Mouse (Mus musculus) brain, embryonic 18.5 days (tissue): ENCODE results near the gene Hspa1a.
"Not testable (repeated sequence)": the region's sequence is repeated elsewhere in the genome, so short reads cannot be mapped to it uniquely, and the experiment has no call there.

ENCODE experiments used
- DNase-seq: peaks from one replicate; pipeline ENCODE4 v3.0.0-alpha.2; 2012; ENCODE audit warnings: low read depth, low spot score

The Hspa1a gene

DNA sequence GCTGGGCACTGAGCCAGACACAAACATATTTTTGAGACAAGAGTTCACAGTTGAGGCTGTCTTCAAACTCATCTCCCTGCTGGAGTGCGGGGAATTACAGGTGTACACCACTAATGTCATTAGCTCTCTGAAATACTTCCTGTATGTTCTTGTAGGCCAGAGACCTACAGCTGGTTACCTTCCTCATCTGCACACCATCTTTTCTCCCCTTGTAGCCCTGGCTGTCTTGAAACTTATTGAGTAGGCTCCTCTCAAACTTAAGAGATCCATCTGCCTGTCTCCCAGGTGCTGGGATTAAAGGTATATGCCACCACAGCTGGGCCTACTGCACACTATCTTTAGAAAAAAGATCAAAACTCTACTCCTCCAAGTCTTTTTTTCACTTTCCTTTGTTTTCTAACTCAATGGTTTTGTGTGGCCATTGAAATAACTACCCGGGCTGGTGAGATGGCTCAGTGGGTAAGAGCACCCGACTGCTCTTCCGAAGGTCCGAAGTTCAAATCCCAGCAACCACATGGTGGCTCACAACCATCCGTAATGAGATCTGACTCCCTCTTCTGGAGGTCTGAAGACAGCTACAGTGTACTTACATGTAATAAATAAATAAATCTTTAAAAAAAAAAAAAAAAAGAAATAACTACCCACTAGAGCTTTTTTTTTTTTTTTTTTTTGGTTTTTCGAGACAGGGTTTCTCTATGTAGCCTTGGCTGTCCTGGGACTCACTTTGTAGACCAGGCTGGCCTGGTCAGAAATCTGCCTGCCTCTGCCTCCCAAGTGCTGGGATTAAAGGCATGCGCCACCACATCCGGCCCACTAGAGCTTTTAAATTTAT is 23.0 kb downstream of the Hspa1a start:
- not testable (repeated sequence) for DNase-seq

DNA sequence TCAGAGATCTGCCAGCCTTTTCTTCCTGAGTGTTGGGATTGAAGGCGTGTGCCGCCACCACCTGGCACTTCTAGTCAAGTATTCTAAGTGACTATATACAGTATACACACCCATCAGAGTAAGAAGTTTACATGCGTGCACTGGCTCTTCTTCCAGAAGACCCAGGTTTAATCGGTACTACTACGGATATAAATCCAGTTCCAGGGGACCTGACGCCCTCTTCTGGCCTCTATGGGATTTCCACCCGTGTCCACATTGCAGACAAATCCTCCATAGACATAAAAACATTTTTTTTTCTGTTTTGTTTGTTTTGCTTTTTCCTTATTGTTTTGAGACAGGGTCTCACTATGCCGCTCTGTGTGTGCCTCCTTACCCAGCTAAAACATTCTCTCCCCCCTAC is 24.4 kb downstream of the Hspa1a start:
- no peak for DNase-seq

DNA sequence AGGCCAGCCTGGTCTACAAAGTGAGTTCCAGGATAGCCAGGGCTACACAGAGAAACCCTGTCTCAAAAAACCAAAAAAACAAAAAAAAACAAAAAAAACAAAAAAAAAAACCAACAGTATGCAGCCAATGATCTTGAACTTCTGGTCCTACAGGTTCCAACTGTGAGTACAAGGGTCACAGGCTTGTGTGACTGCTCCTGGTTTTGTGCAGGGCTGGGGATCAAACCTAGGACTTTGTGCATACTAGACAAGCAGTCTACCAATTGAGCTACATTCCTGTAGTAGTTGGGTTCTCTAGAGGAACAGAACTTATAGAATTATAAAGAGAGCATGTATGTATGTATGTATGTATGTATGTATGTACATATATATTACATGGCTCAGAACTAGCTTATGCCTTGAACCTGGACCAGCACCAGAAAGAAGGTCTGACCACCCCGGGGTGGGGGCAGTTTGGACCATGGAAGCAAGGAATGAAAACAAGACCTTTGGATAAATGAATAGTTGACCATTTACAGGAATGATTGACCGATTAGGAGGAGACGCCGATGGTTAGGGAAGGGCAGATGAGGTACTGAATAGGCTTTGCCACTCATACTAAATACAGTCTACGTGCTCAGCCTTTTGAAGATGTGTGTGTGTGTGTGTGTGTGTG is 25.3 kb downstream of the Hspa1a start:
- no peak for DNase-seq

DNA sequence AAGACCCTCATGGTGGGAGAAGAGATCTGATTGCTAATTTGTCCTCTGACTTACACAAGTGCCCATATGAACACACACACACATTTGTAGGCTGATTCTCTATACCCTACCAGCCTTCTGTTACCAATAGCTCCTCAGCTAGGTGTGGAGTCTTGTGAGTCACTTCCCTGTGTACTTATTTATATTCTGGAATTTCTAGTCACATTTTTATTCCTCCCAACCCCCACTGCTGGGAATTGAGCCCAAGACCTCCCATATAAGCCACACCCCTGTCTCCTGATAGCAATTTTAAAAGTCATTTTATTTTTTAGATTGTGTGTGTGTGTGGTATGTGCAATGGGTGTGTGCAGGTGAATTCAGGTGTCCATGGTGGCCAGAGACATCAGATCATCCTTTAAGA is 27.6 kb downstream of the Hspa1a start:
- no peak for DNase-seq

DNA sequence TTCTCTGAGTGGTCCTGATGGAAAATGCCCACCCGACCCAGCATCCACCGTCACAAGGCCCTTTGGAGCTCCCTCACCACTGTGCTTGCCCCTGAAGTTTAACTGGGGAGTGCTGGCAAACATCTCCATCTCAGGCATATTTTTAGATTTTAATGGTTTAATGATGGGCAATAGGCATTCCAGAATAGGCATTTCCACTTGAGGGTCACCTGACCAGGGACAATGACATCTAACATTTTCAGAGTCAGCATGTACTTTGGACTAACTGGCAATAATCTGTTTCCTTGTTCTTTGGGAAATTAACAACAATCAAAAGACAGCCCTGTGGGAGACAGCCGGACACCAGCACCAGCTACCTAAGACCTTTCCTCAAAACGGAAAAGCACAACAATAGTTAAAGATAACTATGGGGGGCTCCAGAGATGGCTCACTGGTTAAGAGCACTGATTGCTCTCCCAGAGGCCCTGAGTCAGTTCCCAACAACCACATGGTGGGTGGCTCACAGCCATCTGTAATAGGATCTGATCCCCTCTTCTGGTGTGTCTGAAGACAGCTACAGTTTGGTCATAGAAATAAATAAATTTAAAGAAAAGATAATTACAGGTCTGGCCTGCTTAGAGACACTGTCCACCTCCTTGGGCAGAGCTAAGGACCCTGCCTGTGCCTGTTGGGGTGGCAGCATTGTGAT is 28.7 kb downstream of the Hspa1a start:
- no peak for DNase-seq

DNA sequence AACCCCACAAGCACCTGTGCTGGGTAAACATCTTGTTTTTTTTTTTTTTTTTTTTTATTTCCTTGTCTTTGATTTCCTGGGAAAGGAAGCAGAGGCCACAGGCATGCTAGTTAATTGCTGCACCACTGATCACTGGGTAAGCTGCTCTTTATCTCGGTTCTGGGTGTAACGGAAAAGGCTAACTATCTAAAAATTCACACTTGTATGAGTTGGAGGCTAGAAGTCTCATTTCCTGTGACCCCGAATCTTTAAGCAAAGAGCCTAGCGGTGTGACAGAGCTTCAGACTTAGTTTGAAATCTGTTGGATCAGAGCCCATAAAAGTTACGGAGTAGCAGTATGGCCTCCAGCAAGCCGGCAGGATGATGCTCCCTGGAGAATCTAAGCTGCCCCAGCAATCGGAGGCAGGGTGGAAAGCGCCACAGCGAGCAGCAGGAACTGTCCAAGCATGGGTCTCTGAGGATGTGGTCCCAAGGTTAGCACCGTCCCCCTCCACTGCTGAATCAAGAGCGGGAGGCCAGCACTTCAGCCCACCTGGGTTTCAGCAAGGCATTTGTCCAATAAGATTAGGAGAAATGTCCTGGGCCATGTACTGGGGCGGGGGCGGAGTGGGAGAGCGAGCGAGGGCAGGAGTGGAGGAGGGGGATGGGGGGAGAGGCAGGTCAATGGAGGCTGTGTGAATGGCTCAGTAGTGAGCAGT is 30.5 kb downstream of the Hspa1a start:
- no peak for DNase-seq

DNA sequence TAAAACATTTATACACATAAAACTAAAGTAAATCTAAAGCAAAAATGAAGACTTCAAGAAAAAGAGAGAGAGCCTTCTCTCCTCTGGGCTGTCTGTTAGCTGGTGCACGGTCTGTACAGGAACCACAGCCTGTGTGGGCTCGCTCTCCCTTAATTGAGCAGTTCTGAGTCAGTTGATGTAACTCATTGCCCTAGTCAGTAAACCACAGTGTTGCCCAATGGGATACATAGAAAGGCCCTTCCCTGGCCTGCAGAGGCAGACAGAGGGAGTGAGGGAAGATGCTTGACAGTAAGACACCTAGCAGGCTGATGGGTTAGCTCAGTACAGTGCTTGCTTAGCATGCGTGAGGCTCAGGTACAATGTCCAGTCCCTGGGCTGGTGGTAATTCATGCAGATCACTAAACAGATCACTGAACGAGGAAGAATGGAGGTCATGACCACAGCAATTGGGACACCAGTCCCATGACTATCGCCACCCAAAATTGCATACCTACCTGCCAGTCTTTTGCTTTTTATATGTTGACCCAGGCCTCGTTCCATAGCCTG is 33.9 kb downstream of the Hspa1a start:
- DNase-seq: no peak

DNA sequence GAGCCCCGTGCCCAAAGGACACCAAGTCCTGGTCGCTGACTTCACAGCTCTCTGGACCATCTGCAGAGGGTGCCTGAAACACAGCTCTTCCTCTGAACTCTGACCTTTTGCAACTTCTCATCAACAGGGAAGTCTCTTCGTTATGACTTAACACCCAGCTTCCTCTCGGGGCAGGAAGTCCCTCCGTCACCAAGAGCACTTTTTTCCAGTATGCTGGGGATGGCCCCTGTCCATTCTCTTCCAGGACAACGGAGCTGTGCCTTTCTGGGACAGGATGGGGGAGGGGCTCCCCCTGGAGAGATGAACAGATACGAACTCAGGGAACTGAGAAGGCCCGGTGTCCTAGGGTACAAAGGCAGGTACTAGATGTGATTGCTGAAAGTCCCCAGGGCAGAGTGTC is 37.1 kb downstream of the Hspa1a start:
- DNase-seq: no peak

DNA sequence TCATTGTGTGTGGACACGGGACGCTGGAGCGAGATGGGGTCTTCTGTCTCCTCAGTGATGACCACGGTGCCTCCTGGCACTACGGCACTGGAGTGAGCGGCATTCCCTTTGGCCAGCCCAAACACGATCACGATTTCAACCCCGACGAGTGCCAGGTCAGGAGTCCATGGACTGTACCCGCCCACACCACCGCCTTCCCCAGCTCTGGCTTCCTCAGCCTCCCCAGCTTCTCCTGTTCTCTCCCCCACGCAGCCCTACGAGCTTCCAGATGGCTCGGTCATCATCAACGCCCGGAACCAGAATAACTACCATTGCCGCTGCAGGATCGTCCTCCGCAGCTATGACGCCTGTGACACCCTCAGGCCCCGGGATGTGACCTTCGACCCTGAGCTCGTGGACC is 37.9 kb downstream of the Hspa1a start:
- no peak for DNase-seq

DNA sequence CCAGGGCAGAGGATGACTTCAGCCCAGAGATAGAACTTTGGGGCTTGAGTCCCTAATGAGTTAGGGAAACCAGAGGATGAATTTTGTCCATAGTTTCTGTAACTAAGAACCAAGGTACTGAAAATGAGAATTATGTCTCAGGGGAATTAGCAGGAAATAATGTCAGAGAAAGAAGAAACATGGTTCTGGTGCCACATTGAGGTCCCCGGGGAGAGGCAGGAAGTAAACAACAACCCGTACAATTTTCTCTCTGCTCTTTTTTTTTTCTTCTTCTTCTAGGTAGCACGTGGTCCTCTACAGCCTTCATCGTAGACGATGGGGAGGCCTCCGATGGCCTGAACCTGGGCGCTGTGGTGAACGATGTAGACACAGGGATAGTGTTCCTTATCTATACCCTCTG is 39.7 kb downstream of the Hspa1a start:
- DNase-seq: no peak

DNA sequence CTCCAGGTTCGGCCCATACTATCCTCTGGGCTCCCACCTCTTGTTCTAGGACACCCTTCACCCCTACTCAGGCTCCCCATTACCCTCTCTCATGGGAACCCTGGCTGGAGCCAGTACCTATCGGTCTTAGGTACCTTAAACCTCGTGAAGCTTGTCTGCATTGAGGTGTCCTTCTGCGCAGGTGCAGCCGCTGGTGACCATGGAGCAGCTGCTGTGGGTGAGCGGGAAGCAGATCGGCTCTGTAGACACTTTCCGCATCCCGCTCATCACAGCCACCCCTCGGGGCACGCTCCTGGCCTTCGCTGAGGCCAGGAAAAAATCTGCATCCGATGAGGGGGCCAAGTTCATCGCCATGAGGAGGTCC is 40.2 kb downstream of the Hspa1a start:
- DNase-seq: no peak

DNA sequence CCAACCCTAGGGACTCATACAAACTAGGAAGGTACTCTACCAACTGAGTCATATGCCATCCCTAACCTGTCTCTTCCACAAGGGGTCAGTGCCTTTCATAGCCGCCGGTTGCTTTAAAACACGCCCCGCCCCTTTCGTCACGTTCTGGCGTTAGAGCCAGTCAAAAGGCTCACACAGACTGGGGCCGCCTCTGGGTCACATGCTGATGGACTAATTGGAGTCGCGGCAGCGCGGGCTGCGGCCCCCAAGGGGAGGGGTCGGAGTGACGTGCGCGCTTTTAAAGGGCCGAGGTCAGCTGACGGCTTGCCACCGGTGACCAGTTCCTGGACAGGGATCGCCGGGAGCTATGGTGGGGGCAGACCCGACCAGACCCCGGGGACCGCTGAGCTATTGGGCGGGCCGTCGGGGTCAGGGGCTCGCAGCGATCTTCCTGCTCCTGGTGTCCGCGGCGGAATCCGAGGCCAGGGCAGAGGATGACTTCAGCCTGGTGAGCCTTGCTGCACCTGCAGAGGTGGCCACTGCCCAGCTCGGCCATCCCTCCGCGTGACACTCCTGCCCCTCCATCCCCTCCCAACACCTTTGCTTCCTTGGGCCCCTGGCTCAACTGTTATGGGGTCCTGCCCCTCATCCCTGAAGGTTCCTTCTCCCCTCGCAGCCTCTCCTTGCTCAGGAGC is 40.8 kb downstream of the Hspa1a start, which contains the start of gene Neu1:
TSS of gene Neu1 (plus strand) at position 193 of the 674 bp plus-strand sequence.
- peak; percentile 96 for DNase-seq

DNA sequence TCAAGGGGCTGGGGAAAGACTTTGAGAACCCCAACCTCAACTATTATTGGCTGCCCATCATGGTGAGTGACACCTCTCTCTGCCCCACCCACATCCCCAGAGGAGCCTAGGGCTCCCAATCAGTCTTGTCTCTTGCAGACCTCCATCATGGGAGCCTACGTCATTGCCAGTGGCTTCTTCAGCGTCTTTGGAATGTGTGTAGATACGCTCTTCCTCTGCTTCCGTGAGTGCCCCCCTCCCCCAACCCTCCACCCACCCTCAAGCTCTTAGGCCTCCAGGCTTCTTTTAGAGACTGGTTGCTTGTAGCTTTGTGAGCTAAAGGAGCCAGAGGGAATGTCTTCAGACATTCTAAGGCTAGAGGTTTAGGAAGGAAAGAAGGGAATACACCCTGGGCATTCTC is 43.1 kb downstream of the Hspa1a start:
- DNase-seq: no peak

DNA sequence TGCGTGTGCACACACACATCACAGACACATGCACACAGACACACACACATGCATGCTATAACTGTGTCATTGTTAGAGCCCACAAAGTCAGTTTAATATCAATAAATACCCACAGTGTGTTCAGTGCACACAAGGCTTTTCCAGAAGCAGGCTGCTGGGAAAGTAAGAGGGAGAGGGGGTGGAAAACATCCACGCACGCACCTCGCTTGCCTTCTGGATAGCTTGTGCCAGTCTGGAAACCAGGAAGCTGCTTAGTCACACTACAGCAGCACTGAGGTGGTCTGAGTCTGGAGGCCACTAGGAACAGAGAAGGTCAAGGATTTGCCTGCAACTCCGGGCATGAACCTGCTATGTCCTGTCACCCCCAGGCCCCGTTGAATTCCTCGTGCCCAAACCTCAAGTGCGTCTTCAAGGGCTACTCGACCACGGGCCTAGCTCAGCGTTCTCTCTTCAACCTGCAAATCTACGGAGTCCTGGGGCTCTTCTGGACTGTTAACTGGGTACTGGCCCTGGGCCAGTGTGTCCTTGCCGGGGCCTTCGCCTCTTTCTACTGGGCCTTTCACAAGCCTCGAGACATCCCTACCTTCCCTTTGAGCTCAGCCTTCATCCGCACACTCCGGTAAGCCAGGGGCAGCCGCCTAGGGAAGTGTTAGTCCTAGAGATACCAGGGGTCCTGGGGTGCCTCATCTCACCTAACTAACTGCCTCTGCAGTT is 44.5 kb downstream of the Hspa1a start:
- no peak for DNase-seq

DNA sequence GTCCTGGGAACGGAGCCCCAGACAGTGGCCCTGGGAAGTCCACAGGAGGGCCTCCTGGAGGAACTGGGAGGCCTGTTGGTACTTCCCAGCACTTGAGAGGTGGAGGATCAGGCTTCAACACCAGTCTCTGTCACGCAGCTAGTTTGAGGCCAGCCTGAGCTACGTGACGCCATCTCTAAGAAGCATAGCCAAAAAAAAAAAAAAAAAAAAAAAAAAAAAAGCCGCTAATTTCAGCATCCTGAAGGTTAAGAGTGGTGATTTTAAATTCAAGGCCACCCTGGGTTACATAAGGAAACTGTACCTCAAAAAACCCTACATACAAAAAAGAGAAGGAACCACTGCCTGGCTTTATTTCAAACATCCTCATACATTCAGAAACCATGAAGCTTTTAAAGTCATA is 47.7 kb downstream of the Hspa1a start:
- DNase-seq: no peak

DNA sequence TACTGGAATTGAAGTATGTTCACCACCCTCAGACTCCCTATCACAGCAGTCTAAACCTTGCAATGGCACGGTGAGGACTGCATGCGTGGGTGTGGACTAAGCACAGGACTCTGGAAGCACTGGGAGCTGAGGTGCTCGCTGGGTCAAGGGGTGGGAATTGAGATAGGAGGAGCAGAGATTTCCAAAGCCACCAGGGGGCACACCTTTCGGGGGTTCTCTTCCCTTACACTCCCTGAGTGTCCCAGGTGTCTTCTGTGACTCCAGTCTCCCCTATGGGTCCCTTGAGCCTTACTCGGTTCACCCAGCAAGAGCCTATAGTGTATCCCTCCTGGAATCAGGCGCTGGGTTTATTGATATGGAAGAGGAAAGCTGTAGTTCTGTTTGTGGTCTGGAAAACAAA is 49.0 kb downstream of the Hspa1a start:
- no peak for DNase-seq
